Mouse (Mus musculus) left cerebral cortex, adult 11 months (tissue): ENCODE data around the gene Olfr494.

Experiments
- DNase-seq: peaks from one replicate; pipeline ENCODE4 v3.0.0; 2022; ENCODE audit warnings: low spot score

The Olfr494 gene

GRCm38 (mm10) chr7:108365035-108365434 is at the start of gene Olfr494:
Olfr494 (plus strand) TSS chr7:108365335.
- DNase-seq: no peak

GRCm38 (mm10) chr7:108323574-108323973 is 41.6 kb upstream of the Olfr494 start, which contains the start of gene Olfr492:
Olfr492 (minus strand) TSS chr7:108323674.
- no peak for DNase-seq

DNA sequence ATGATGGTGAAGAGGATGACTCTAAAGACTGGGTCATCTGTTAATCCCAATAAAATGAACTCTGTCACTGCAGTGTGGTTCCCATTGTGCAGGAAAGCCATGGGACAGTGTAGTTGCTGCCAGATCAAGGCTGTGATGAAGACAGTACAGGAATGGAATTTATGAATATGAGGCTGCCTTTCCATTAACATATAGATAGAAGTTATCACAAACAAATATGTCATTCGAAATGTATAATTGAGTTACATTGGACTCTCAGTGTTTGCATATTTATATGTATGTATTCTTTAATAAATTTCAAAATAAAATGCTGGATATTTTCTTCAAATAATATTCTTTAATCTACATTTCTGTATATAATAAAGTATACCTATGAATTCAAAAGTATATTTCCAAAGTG is 18.3 kb upstream of the Olfr494 start, which contains the start of gene Olfr493:
Olfr493 (minus strand) TSS at position 101 of the 400 bp plus-strand sequence.
- DNase-seq: no peak

DNA sequence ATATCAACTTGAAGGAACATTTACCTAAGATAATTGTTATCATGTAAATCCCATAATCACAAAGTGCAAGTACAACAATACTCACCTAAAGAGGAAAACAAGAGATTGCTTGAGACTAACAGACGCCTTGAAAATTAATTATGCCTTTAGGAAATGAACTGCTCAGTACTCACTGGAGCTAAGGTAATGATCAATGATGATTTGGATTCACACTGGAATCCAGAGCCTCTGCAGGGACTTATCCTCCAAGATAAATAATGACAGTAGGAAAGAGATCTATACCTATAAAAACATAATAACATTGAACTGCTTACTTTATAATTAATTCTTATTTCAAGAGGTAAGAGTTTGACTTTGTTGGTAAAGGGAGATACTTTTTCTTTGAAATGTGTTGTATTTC is 27.7 kb downstream of the Olfr494 start, which contains the start of gene Olfr495:
Olfr495 (plus strand) TSS at position 301 of the 400 bp plus-strand sequence.
- DNase-seq: no peak
